Mouse (Mus musculus): ENCODE results near the gene Fancd2. TPM values are rescaled to one million over a fixed set of nuclear protein-coding genes. Genes with fewer than 3 reads are reported as not detected.
A peak's percentile ranks its signal among the peaks of the same experiment; 100 is the strongest.

Gene Fancd2
- total and polyA plus RNA-seq, 2 experiments from 2014 or later: 2.1 to 4.5 TPM

DNA sequence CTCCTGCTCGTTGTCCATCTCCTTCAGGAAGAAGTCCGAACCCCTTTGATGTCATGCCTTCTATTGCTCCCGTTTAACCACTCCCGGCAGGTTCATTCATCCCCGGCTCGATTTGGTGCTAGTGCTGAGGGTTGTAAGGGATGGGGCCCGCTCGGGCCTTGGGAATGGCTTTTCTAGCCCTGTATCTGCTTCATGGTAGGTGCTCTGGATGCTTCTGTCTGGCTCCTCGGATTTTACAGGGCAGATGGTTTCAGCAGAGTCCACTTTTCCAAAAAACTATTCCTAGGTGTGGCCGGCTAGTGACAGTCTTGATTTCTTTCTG lies 73.7 kb downstream of the Fancd2 start:
- H3K9me3 ChIP-seq (ENCODE audit: low read length): no peaks in the 10 kb centered on the region
- H3K4me2 ChIP-seq (ENCODE audit: low read depth, low read length): peak overlapping the region; percentile 69
- peaks cover 10% of the 10 kb centered on the region; the same call in 1 of the 2 replicates for H3K4me1 ChIP-seq (ENCODE audit: insufficient read depth, low read length)
- no peak for TF ChIP-seq CTCF (IDR thresholded peaks at IDR 0.05; ENCODE audit: low read depth)
- DNase-seq (ENCODE audit: low spot score) (no peak), ATAC-seq (peak; percentile 31; the same call in 1 of the 2 replicates)
- H3K4me3 ChIP-seq (ENCODE audit: low read length): peak overlapping the region; percentile 90
- peak overlapping the region; percentile 93 for H3K27ac ChIP-seq
- H3K36me3 ChIP-seq (ENCODE audit: insufficient read depth, low read length): no peaks in the 10 kb centered on the region; the same call in 1 of the 2 replicates
- H3K9ac ChIP-seq (replicated peaks; ENCODE audit: low read length): peak overlapping the region; percentile 92
- WGBS: 3% methylated on average over 10 of the region's 10 CpGs
- H3K27me3 ChIP-seq (ENCODE audit: insufficient read depth, low read length): no peaks in the 10 kb centered on the region

- H3K9ac ChIP-seq (replicated peaks; ENCODE audit: low read length): no peak overlapping the region
- H3K4me2 ChIP-seq (ENCODE audit: low read depth, low read length): no peak overlapping the region
- TF ChIP-seq CTCF (IDR thresholded peaks at IDR 0.05; ENCODE audit: low read depth): no peak
- WGBS: 89% methylated on average over 6 of the region's 6 CpGs
- peaks cover 10% of the 10 kb centered on the region; the same call in 1 of the 2 replicates for H3K4me1 ChIP-seq (ENCODE audit: insufficient read depth, low read length)
- H3K4me3 ChIP-seq (ENCODE audit: low read length): no peak overlapping the region
- DNase-seq (ENCODE audit: low spot score): no peak
- no peak for ATAC-seq
- peaks cover 4% of the 10 kb centered on the region; the same call in 1 of the 2 replicates for H3K36me3 ChIP-seq (ENCODE audit: insufficient read depth, low read length)
- no peak overlapping the region for H3K27ac ChIP-seq
- no peaks in the 10 kb centered on the region for H3K9me3 ChIP-seq (ENCODE audit: low read length)
- no peaks in the 10 kb centered on the region for H3K27me3 ChIP-seq (ENCODE audit: insufficient read depth, low read length)
These were observed 77.4 kb downstream of the Fancd2 start for GRCm38 (mm10) chr6:113608871-113609270.

GRCm38 (mm10) chr6:113609293-113609692 lies 77.8 kb downstream of the Fancd2 start:
- Histone ChIP-seq H3K36me3 (ENCODE audit: insufficient read depth, low read length) (peaks cover 4% of the 10 kb centered on the region; the same call in 1 of the 2 replicates), H3K9me3 (ENCODE audit: low read length) (no peaks in the 10 kb centered on the region), H3K4me3 (ENCODE audit: low read length) (no peak overlapping the region), H3K27ac (no peak overlapping the region), H3K9ac (replicated peaks; ENCODE audit: low read length) (no peak overlapping the region), H3K4me2 (ENCODE audit: low read depth, low read length) (no peak overlapping the region), H3K4me1 (ENCODE audit: insufficient read depth, low read length) (peaks cover 10% of the 10 kb centered on the region; the same call in 1 of the 2 replicates), H3K27me3 (ENCODE audit: insufficient read depth, low read length) (no peaks in the 10 kb centered on the region)
- TF ChIP-seq CTCF (IDR thresholded peaks at IDR 0.05; ENCODE audit: low read depth): no peak
- no peak for DNase-seq (ENCODE audit: low spot score)
- no peak for ATAC-seq
- 94% methylated on average over 7 of the region's 7 CpGs for WGBS

DNA sequence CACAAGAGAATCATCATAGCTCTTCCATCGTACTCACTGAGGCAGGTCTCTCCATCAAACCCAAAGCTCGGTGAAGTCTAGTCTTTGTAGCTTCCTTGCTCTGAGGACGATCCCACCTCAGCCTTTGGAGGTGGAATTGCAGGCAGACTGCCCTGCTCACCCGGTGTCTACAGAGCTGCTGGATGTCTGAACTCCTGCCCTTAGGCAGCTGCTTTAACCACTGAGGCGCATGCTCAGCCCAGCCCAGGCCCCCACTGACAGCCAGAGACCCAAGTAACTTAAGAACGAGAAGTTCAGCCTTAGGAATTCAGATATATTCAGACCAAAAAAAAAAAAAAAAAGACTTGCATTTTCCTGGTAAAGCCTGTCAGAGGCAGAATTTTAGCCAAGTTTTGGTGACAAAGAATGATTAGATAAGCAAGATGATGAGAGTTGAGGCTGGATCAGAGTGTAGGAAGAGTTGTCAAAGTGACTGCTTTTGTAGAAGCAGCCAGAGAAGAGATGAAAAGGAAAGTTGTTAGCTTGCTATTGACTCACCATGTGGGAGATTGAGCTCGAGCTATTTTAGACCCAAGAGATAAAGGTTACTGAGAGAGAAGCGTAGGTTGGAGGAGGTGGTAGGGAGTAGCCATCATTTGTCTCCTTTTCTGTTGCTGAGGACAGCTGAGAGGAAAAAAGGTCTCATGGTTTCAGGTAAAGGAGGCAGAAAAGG lies 80.9 kb downstream of the Fancd2 start:
- no peak overlapping the region for H3K4me3 ChIP-seq (ENCODE audit: low read length)
- 90% methylated on average over 8 of the region's 8 CpGs for WGBS
- H3K9ac ChIP-seq (replicated peaks; ENCODE audit: low read length): no peak overlapping the region
- H3K4me2 ChIP-seq (ENCODE audit: low read depth, low read length): no peak overlapping the region
- no peak for DNase-seq (ENCODE audit: low spot score)
- H3K9me3 ChIP-seq (ENCODE audit: low read length): no peaks in the 10 kb centered on the region
- H3K27me3 ChIP-seq (ENCODE audit: insufficient read depth, low read length): no peaks in the 10 kb centered on the region
- TF ChIP-seq CTCF (IDR thresholded peaks at IDR 0.05; ENCODE audit: low read depth): no peak
- no peaks in the 10 kb centered on the region for H3K4me1 ChIP-seq (ENCODE audit: insufficient read depth, low read length)
- H3K36me3 ChIP-seq (ENCODE audit: insufficient read depth, low read length): peaks cover 24% of the 10 kb centered on the region
- ATAC-seq: no peak
- no peak overlapping the region for H3K27ac ChIP-seq

DNA sequence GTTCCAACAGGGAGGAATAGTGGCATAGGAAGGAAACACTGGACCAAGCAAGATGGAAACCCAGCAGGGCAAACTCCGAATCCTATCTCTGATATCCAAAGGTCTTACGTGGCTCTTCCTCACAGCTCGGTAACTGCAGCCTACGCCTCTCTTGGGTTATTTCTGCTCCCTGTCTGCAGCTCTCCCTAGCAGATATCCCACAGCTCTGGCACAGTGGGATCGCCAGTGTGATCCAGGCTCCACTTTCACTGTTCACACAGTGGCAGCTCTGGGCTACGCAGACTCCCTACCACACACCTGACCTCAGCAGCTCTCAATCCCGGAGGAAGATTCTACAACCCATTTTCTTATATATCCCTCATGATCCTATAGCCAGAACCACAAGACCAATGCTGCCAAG lies 82.7 kb downstream of the Fancd2 start:
- H3K9me3 ChIP-seq (ENCODE audit: low read length): no peaks in the 10 kb centered on the region
- no peak overlapping the region for H3K27ac ChIP-seq
- no peaks in the 10 kb centered on the region for H3K27me3 ChIP-seq (ENCODE audit: insufficient read depth, low read length)
- 99% methylated on average over 7 of the region's 7 CpGs for WGBS
- DNase-seq (ENCODE audit: low spot score): no peak
- no peak overlapping the region for H3K9ac ChIP-seq (replicated peaks; ENCODE audit: low read length)
- H3K4me2 ChIP-seq (ENCODE audit: low read depth, low read length): no peak overlapping the region
- H3K36me3 ChIP-seq (ENCODE audit: insufficient read depth, low read length): peaks cover 33% of the 10 kb centered on the region
- no peak for TF ChIP-seq CTCF (IDR thresholded peaks at IDR 0.05; ENCODE audit: low read depth)
- H3K4me1 ChIP-seq (ENCODE audit: insufficient read depth, low read length): no peaks in the 10 kb centered on the region
- H3K4me3 ChIP-seq (ENCODE audit: low read length): no peak overlapping the region
- no peak for ATAC-seq

GRCm38 (mm10) chr6:113614997-113615396 lies 83.5 kb downstream of the Fancd2 start:
- Histone ChIP-seq H3K27ac (no peak overlapping the region), H3K4me2 (ENCODE audit: low read depth, low read length) (no peak overlapping the region), H3K27me3 (ENCODE audit: insufficient read depth, low read length) (no peaks in the 10 kb centered on the region), H3K4me1 (ENCODE audit: insufficient read depth, low read length) (no peaks in the 10 kb centered on the region), H3K9me3 (ENCODE audit: low read length) (no peaks in the 10 kb centered on the region), H3K9ac (replicated peaks; ENCODE audit: low read length) (no peak overlapping the region), H3K36me3 (ENCODE audit: insufficient read depth, low read length) (peaks cover 33% of the 10 kb centered on the region), H3K4me3 (ENCODE audit: low read length) (no peak overlapping the region)
- WGBS: 95% methylated on average over 8 of the region's 8 CpGs
- ATAC-seq: no peak
- TF ChIP-seq CTCF (IDR thresholded peaks at IDR 0.05; ENCODE audit: low read depth): no peak
- no peak for DNase-seq (ENCODE audit: low spot score)

GRCm38 (mm10) chr6:113615489-113615888 lies 84.0 kb downstream of the Fancd2 start:
- Histone ChIP-seq H3K4me2 (ENCODE audit: low read depth, low read length) (no peak overlapping the region), H3K4me3 (ENCODE audit: low read length) (no peak overlapping the region), H3K9ac (replicated peaks; ENCODE audit: low read length) (no peak overlapping the region), H3K36me3 (ENCODE audit: insufficient read depth, low read length) (peaks cover 33% of the 10 kb centered on the region), H3K9me3 (ENCODE audit: low read length) (no peaks in the 10 kb centered on the region), H3K27ac (no peak overlapping the region), H3K4me1 (ENCODE audit: insufficient read depth, low read length) (no peaks in the 10 kb centered on the region), H3K27me3 (ENCODE audit: insufficient read depth, low read length) (no peaks in the 10 kb centered on the region)
- ATAC-seq (no peak), DNase-seq (ENCODE audit: low spot score) (no peak)
- no peak for TF ChIP-seq CTCF (IDR thresholded peaks at IDR 0.05; ENCODE audit: low read depth)
- WGBS: 92% methylated on average over 4 of the region's 4 CpGs

Data from hindbrain, postnatal 0 days (tissue).